Mouse (Mus musculus): ENCODE results near the gene Fxyd1. TPM values are rescaled to one million over a fixed set of nuclear protein-coding genes. Genes with fewer than 3 reads are reported as not detected.

Fxyd1 gene
- total RNA-seq, 2 experiments from 2014 or later = not detected

- no peak for ATAC-seq (ENCODE audit: poor library complexity, severe bottlenecking)
Measured at GRCm38 (mm10) chr7:31079670-31080069, 22.7 kb upstream of the Fxyd1 start.

GRCm38 (mm10) chr7:31077885-31078445 is 21.0 kb upstream of the Fxyd1 start:
- ATAC-seq (ENCODE audit: poor library complexity, severe bottlenecking) = peak; percentile 63

- no peak for ATAC-seq (ENCODE audit: poor library complexity, severe bottlenecking)
Measured at GRCm38 (mm10) chr7:31077470-31077869, 20.5 kb upstream of the Fxyd1 start.

GRCm38 (mm10) chr7:31076492-31076891 is 19.5 kb upstream of the Fxyd1 start, which contains the start of gene Fxyd3:
Gene Fxyd3 (minus strand): TSS chr7:31076704.
- ATAC-seq (ENCODE audit: poor library complexity, severe bottlenecking) = no peak

GRCm38 (mm10) chr7:31074713-31075069 is 17.7 kb upstream of the Fxyd1 start:
- ATAC-seq (ENCODE audit: poor library complexity, severe bottlenecking) = no peak

- ATAC-seq (ENCODE audit: poor library complexity, severe bottlenecking) = no peak
Measured at GRCm38 (mm10) chr7:31074061-31074712, 17.2 kb upstream of the Fxyd1 start.

- ATAC-seq (ENCODE audit: poor library complexity, severe bottlenecking) = no peak
Measured at GRCm38 (mm10) chr7:31073546-31073945, 16.5 kb upstream of the Fxyd1 start.

GRCm38 (mm10) chr7:31072326-31072725 is 15.3 kb upstream of the Fxyd1 start:
- no peak for ATAC-seq (ENCODE audit: poor library complexity, severe bottlenecking)

- ATAC-seq (ENCODE audit: poor library complexity, severe bottlenecking) = no peak
Measured at GRCm38 (mm10) chr7:31070324-31070723, 13.3 kb upstream of the Fxyd1 start.

- ATAC-seq (ENCODE audit: poor library complexity, severe bottlenecking) = no peak
Measured at GRCm38 (mm10) chr7:31069491-31069890, 12.5 kb upstream of the Fxyd1 start.

GRCm38 (mm10) chr7:31067836-31068235 is 10.8 kb upstream of the Fxyd1 start:
- ATAC-seq (ENCODE audit: poor library complexity, severe bottlenecking) = no peak

GRCm38 (mm10) chr7:31063074-31063560 is 6.1 kb upstream of the Fxyd1 start:
- ATAC-seq (ENCODE audit: poor library complexity, severe bottlenecking) = no peak

- no peak for ATAC-seq (ENCODE audit: poor library complexity, severe bottlenecking)
Measured at GRCm38 (mm10) chr7:31060621-31061010, 3.6 kb upstream of the Fxyd1 start.

GRCm38 (mm10) chr7:31059919-31060620 is 3.1 kb upstream of the Fxyd1 start:
- ATAC-seq (ENCODE audit: poor library complexity, severe bottlenecking) = no peak

GRCm38 (mm10) chr7:31059108-31059507 is 2.1 kb upstream of the Fxyd1 start, which contains the start of gene Lgi4:
Gene Lgi4 (plus strand): TSS chr7:31059342.
- peak; percentile 96 for ATAC-seq (ENCODE audit: poor library complexity, severe bottlenecking)

- ATAC-seq (ENCODE audit: poor library complexity, severe bottlenecking) = no peak
Measured at GRCm38 (mm10) chr7:31058211-31058610, 1.2 kb upstream of the Fxyd1 start.

GRCm38 (mm10) chr7:31057730-31058129 is 731 bp upstream of the Fxyd1 start:
- ATAC-seq (ENCODE audit: poor library complexity, severe bottlenecking) = no peak

GRCm38 (mm10) chr7:31056448-31056847 is 551 bp downstream of the Fxyd1 start:
- ATAC-seq (ENCODE audit: poor library complexity, severe bottlenecking) = no peak

- ATAC-seq (ENCODE audit: poor library complexity, severe bottlenecking) = no peak
Measured at GRCm38 (mm10) chr7:31055883-31056282, 1.1 kb downstream of the Fxyd1 start.

GRCm38 (mm10) chr7:31055354-31055824 is 1.6 kb downstream of the Fxyd1 start:
- no peak for ATAC-seq (ENCODE audit: poor library complexity, severe bottlenecking)

GRCm38 (mm10) chr7:31054661-31055320 is 2.2 kb downstream of the Fxyd1 start:
- no peak for ATAC-seq (ENCODE audit: poor library complexity, severe bottlenecking)
